Mouse (Mus musculus): ENCODE measurements around the gene E130308A19Rik. TPM values are rescaled to one million over a fixed set of nuclear protein-coding genes. Genes with fewer than 3 reads are reported as not detected.

Gene E130308A19Rik
- total RNA-seq, 2 experiments from 2014 or later: 14.5 to 16.6 TPM

Other genes with a start within 250 kb of the E130308A19Rik start
- gene Susd1, start 187.6 kb upstream of the E130308A19Rik start, total RNA-seq (2021): 1 to 10 TPM; 2.3 to 4.1 TPM
- 100 to 1,000 TPM; 104 to 123 TPM for gene Ptbp3, start 76.8 kb upstream of the E130308A19Rik start, total RNA-seq (2021)
- 10 to 100 TPM; 79.9 to 82.5 TPM for gene Hsdl2, start 44.6 kb upstream of the E130308A19Rik start, total RNA-seq (2021)
- 10 to 100 TPM; 14.0 to 18.1 TPM for gene Inip, start 175.4 kb downstream of the E130308A19Rik start, total RNA-seq (2021)
- gene Snx30, start 179.6 kb downstream of the E130308A19Rik start, total RNA-seq (2021): 1 to 10 TPM; 5.7 to 6.0 TPM